Mouse (Mus musculus): Measurements from ENCODE around the gene Stat4.

DNA sequence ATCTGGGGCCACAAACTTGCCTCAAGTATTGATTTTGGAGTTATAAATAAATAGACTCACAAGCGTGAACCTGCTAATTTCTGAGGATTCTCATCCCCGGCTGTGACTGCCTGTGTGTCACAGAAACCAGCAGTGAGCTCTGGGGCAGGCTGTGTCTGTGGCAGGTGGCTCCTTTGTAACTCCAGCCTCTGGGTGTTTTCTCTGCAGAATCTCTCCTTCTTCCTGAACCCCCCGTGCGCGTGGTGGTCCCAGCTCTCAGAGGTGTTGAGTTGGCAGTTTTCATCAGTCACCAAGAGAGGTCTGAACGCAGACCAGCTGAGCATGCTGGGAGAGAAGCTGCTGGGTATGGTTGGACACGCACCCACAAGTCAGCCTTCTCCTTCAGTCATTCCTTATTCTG lies 161.7 kb downstream of the Stat4 start:
- TF ChIP-seq POLR2A (IDR thresholded peaks at IDR 0.05; ENCODE audit: extremely low read depth, insufficient read depth, low read length) = no peak
- TF ChIP-seq CTCF (IDR thresholded peaks at IDR 0.05; ENCODE audit: extremely low read depth, insufficient read depth, low read length) = no peak
